Mouse (Mus musculus) liver, postnatal 0 days (tissue): Measurements from ENCODE around the gene Trabd2b. TPM values are rescaled to one million over a fixed set of nuclear protein-coding genes. Genes with fewer than 3 reads are reported as not detected.

Source experiments
- ATAC-seq: fragments of 200-750 bp; cut with Nextera tagmentation; 2 replicates; pipeline ENCODE4 v1.8.0; 2017; ENCODE audit warnings: mild to moderate bottlenecking, moderate library complexity
- DNase-seq: peaks from one replicate; pipeline ENCODE4 v3.0.0-alpha.2; 2016
- H3K27ac ChIP-seq: fragments of 300-500 bp; sonication (generic); 2 replicates; pipeline ENCODE4 v1.5.1; 2014; ENCODE audit warnings: antibody characterized with exemption, moderate library complexity, mild to moderate bottlenecking, low read depth
- H3K27me3 ChIP-seq: fragments of 300-500 bp; sonication (generic); 2 replicates; pipeline ENCODE4 v1.6.1; 2014; ENCODE audit warnings: low read length, control low read depth, mixed read lengths; ENCODE audit not compliant: insufficient read depth
- H3K36me3 ChIP-seq: fragments of 300-500 bp; sonication (generic); replicated peaks from 2 replicates; pipeline ENCODE4 v1.6.1; 2014; ENCODE audit warnings: mild to moderate bottlenecking, control low read depth, low read length, moderate library complexity, mixed read lengths; ENCODE audit not compliant: insufficient read depth
- H3K4me1 ChIP-seq: fragments of 300-500 bp; sonication (generic); 2 replicates; pipeline ENCODE4 v1.6.1; 2014; ENCODE audit warnings: antibody characterized with exemption, mild to moderate bottlenecking, control low read depth; ENCODE audit not compliant: insufficient read depth
- H3K4me2 ChIP-seq: fragments of 300-500 bp; sonication (generic); 2 replicates; pipeline ENCODE4 v1.6.1; 2014; ENCODE audit warnings: low read depth, mild to moderate bottlenecking, low read length, moderate library complexity, mixed read lengths
- H3K4me3 ChIP-seq: fragments of 300-500 bp; sonication (generic); 2 replicates; pipeline ENCODE4 v1.5.1; 2014; ENCODE audit warnings: low read depth, low read length
- H3K9ac ChIP-seq: fragments of 300-500 bp; sonication (generic); replicated peaks from 2 replicates; pipeline ENCODE4 v1.6.1; 2014; ENCODE audit warnings: mild to moderate bottlenecking, moderate library complexity
- H3K9me3 ChIP-seq: fragments of 300-500 bp; sonication (generic); 2 replicates; pipeline ENCODE4 v1.6.1; 2016; ENCODE audit warnings: mild to moderate bottlenecking, control low read depth, low read length, mixed read lengths
- CTCF ChIP-seq: sonication (generic); IDR thresholded peaks from 2 replicates; pipeline ENCODE4 v1.5.1; 2016; ENCODE audit warnings: antibody characterized with exemption, low read depth
- EP300 ChIP-seq: IDR thresholded peaks from 2 replicates; pipeline ENCODE4 v1.6.1; 2016; ENCODE audit warnings: antibody characterized with exemption, low read depth, mild to moderate bottlenecking
- WGBS: fragments of 180-500 bp; shearing (Covaris S2); extraction: QIAGEN DNeasy Blood & Tissue Kit; methylation state at CpG from one replicate; pipeline ENCODE4 v1.1.7; 2014; ENCODE audit not compliant: insufficient replicate concordance; 5-methylcytosine and 5-hydroxymethylcytosine counted together
- polyA plus RNA-seq: library from polyadenylated mRNA; unstranded; fragments of >200 nt; fragmentation: Nextera tagmentation; extraction: Ambion mirVana; gene quantifications from 2 replicates; pipeline ENCODE4 v1.2.1, GENCODE M21; 2015

Trabd2b gene
- polyA plus RNA-seq, 1 experiment from 2014 or later, result 0.06 TPM

- Histone ChIP-seq H3K27ac (no peak overlapping the region), H3K4me1 (0 out of 2 replicates have a peak, but pooled peaks cover 3% of the 10 kb centered on the region), H3K9ac (no peak overlapping the region), H3K36me3 (no peaks in the 10 kb centered on the region), H3K27me3 (0 out of 2 replicates have a peak, but pooled peaks cover 5% of the 10 kb centered on the region), H3K4me3 (no peak overlapping the region), H3K9me3 (no peaks in the 10 kb centered on the region), H3K4me2 (no peak overlapping the region)
- DNase-seq (no peak), ATAC-seq (no peak)
- WGBS, result 84% methylated on average over 20 of the region's 20 CpGs
- TF ChIP-seq EP300 (no peak), CTCF (no peak)
Measured at GRCm38 (mm10) chr4:114643679-114644208, 237.2 kb downstream of the Trabd2b start.

GRCm38 (mm10) chr4:114645341-114645740 is 238.8 kb downstream of the Trabd2b start:
- DNase-seq (no peak), ATAC-seq (no peak)
- H3K4me3 ChIP-seq, result no peak overlapping the region
- H3K27ac ChIP-seq, result no peak overlapping the region
- H3K36me3 ChIP-seq, result no peaks in the 10 kb centered on the region
- no peaks in the 10 kb centered on the region for H3K9me3 ChIP-seq
- H3K27me3 ChIP-seq, result 0 out of 2 replicates have a peak, but pooled peaks cover 12% of the 10 kb centered on the region
- TF ChIP-seq EP300, result no peak
- no peak for TF ChIP-seq CTCF
- H3K9ac ChIP-seq, result no peak overlapping the region
- no peak overlapping the region for H3K4me2 ChIP-seq
- H3K4me1 ChIP-seq, result 0 out of 2 replicates have a peak, but pooled peaks cover 3% of the 10 kb centered on the region

- 0 out of 2 replicates have a peak, but pooled peaks cover 3% of the 10 kb centered on the region for H3K4me1 ChIP-seq
- H3K27me3 ChIP-seq, result 0 out of 2 replicates have a peak, but pooled peaks cover 18% of the 10 kb centered on the region
- DNase-seq (no peak), ATAC-seq (no peak)
- H3K4me3 ChIP-seq, result no peak overlapping the region
- 65% methylated on average over 13 of the region's 13 CpGs for WGBS
- H3K4me2 ChIP-seq, result no peak overlapping the region
- no peak overlapping the region for H3K9ac ChIP-seq
- TF ChIP-seq CTCF (no peak), EP300 (no peak)
- H3K9me3 ChIP-seq, result no peaks in the 10 kb centered on the region
- no peak overlapping the region for H3K27ac ChIP-seq
- H3K36me3 ChIP-seq, result no peaks in the 10 kb centered on the region
Measured at GRCm38 (mm10) chr4:114646825-114647681, 240.5 kb downstream of the Trabd2b start.

GRCm38 (mm10) chr4:114647689-114648088 is 241.2 kb downstream of the Trabd2b start:
- Histone ChIP-seq H3K27me3 (0 out of 2 replicates have a peak, but pooled peaks cover 18% of the 10 kb centered on the region), H3K4me3 (no peak overlapping the region), H3K9ac (no peak overlapping the region), H3K36me3 (no peaks in the 10 kb centered on the region), H3K27ac (no peak overlapping the region), H3K9me3 (no peaks in the 10 kb centered on the region), H3K4me2 (no peak overlapping the region), H3K4me1 (0 out of 2 replicates have a peak, but pooled peaks cover 3% of the 10 kb centered on the region)
- ATAC-seq (no peak), DNase-seq (peak; percentile 73)
- TF ChIP-seq CTCF (peak; percentile 87), EP300 (no peak)
- WGBS, result 9% methylated on average over 4 of the region's 4 CpGs

- DNase-seq, result peak; percentile 28
- ATAC-seq, result peak; percentile 40; the same call in 1 of the 2 replicates
- Histone ChIP-seq H3K27me3 (0 out of 2 replicates have a peak, but pooled peaks cover 18% of the 10 kb centered on the region), H3K4me1 (0 out of 2 replicates have a peak, but pooled peaks cover 3% of the 10 kb centered on the region), H3K4me2 (peak overlapping the region; percentile 38; the same call in 1 of the 2 replicates), H3K9ac (no peak overlapping the region), H3K9me3 (no peaks in the 10 kb centered on the region), H3K4me3 (no peak overlapping the region), H3K36me3 (no peaks in the 10 kb centered on the region), H3K27ac (no peak overlapping the region)
- TF ChIP-seq EP300 (no peak), CTCF (no peak)
- 53% methylated on average over 28 of the region's 28 CpGs for WGBS
Measured at GRCm38 (mm10) chr4:114648532-114649074, 242.1 kb downstream of the Trabd2b start.

- Histone ChIP-seq H3K36me3 (no peaks in the 10 kb centered on the region), H3K4me1 (0 out of 2 replicates have a peak, but pooled peaks cover 3% of the 10 kb centered on the region), H3K4me2 (no peak overlapping the region), H3K27me3 (0 out of 2 replicates have a peak, but pooled peaks cover 18% of the 10 kb centered on the region), H3K9ac (no peak overlapping the region), H3K27ac (no peak overlapping the region), H3K9me3 (no peaks in the 10 kb centered on the region), H3K4me3 (no peak overlapping the region)
- no peak for TF ChIP-seq CTCF
- no peak for DNase-seq
- WGBS, result 74% methylated on average over 6 of the region's 6 CpGs
- ATAC-seq, result no peak
Measured at GRCm38 (mm10) chr4:114650551-114650950, 244.0 kb downstream of the Trabd2b start.
